Mouse (Mus musculus) testis, adult 2 months (tissue): Measurements from ENCODE around the gene Pdzph1. TPM values are rescaled to one million over a fixed set of nuclear protein-coding genes. Genes with fewer than 3 reads are reported as not detected.

ENCODE experiments used
- H3K27ac ChIP-seq: fragments of 200-500 bp; 2 replicates; pipeline ENCODE4 v1.5.1; 2012; ENCODE audit warnings: low read depth, low read length; ENCODE audit not compliant: control insufficient read depth, insufficient read depth
- H3K27me3 ChIP-seq: fragments of 200-500 bp; 2 replicates; pipeline ENCODE4 v1.6.1; 2012; ENCODE audit warnings: mild to moderate bottlenecking, low read length, moderate library complexity; ENCODE audit not compliant: control insufficient read depth, insufficient read depth
- H3K36me3 ChIP-seq: fragments of 200-500 bp; 2 replicates; pipeline ENCODE4 v1.6.1; 2012; ENCODE audit warnings: mild to moderate bottlenecking, low read length; ENCODE audit not compliant: control insufficient read depth, insufficient read depth
- H3K4me1 ChIP-seq: fragments of 200-500 bp; 2 replicates; pipeline ENCODE4 v1.6.1; 2012; ENCODE audit warnings: low read length; ENCODE audit not compliant: control insufficient read depth, insufficient read depth
- H3K4me3 ChIP-seq: fragments of 200-500 bp; 2 replicates; pipeline ENCODE4 v1.5.1; 2012; ENCODE audit warnings: low read depth, mild to moderate bottlenecking, low read length, moderate library complexity, mixed read lengths; ENCODE audit not compliant: control insufficient read depth
- CTCF ChIP-seq: fragments of 200-500 bp; IDR thresholded peaks from 2 replicates; pipeline ENCODE4 v1.5.1; 2012; ENCODE audit warnings: low read depth, mild to moderate bottlenecking, inconsistent platforms, low read length, moderate library complexity; ENCODE audit not compliant: control insufficient read depth, insufficient read depth, insufficient replicate concordance
- POLR2A ChIP-seq: fragments of 200-500 bp; IDR thresholded peaks from 2 replicates; pipeline ENCODE4 v1.6.1; 2012; ENCODE audit warnings: low read depth, mild to moderate bottlenecking, inconsistent platforms, low read length, moderate library complexity; ENCODE audit not compliant: control insufficient read depth
- polyA plus RNA-seq: library from polyadenylated mRNA; depleted of rRNA; stranded (reverse); fragments of >200 nt; gene quantifications from 2 replicates; pipeline ENCODE4 v1.2.3, GENCODE M21; 2012; rRNA removed

Pdzph1 gene
- polyA plus RNA-seq, 1 experiment = 22.2 TPM

- Histone ChIP-seq H3K27ac (no peak overlapping the region), H3K4me1 (no peaks in the 10 kb centered on the region), H3K36me3 (no peaks in the 10 kb centered on the region), H3K27me3 (no peaks in the 10 kb centered on the region), H3K4me3 (no peak overlapping the region)
- TF ChIP-seq CTCF (no peak), POLR2A (no peak)
Measured at GRCm38 (mm10) chr17:58889905-58890645, 101.1 kb downstream of the Pdzph1 start.

- Histone ChIP-seq H3K36me3 (no peaks in the 10 kb centered on the region), H3K4me3 (no peak overlapping the region), H3K27ac (no peak overlapping the region), H3K27me3 (no peaks in the 10 kb centered on the region), H3K4me1 (no peaks in the 10 kb centered on the region)
- no peak for TF ChIP-seq POLR2A
Measured at GRCm38 (mm10) chr17:58884393-58884792, 106.8 kb downstream of the Pdzph1 start.

- no peaks in the 10 kb centered on the region for H3K36me3 ChIP-seq
- H3K4me1 ChIP-seq = no peaks in the 10 kb centered on the region
- no peak overlapping the region for H3K4me3 ChIP-seq
- H3K27me3 ChIP-seq = no peaks in the 10 kb centered on the region
- H3K27ac ChIP-seq = no peak overlapping the region
- TF ChIP-seq POLR2A (no peak), CTCF (no peak)
Measured at GRCm38 (mm10) chr17:58873356-58873755, 117.8 kb downstream of the Pdzph1 start.

GRCm38 (mm10) chr17:58870795-58871194, 120.4 kb downstream of the Pdzph1 start:
- no peak overlapping the region for H3K27ac ChIP-seq
- no peak overlapping the region for H3K4me3 ChIP-seq
- no peaks in the 10 kb centered on the region for H3K36me3 ChIP-seq
- no peak for TF ChIP-seq POLR2A
- TF ChIP-seq CTCF = no peak
- no peaks in the 10 kb centered on the region for H3K27me3 ChIP-seq
- no peaks in the 10 kb centered on the region for H3K4me1 ChIP-seq

Other genes with a start within 250 kb of the Pdzph1 start
- gene Nudt12, start 22.0 kb upstream of the Pdzph1 start, polyA plus RNA-seq = 0.75 and 1.2 TPM in 2 replicates